Mouse (Mus musculus) midbrain, embryonic 10.5 days (tissue): ENCODE results near the gene Atp2b2. TPM values are rescaled to one million over a fixed set of nuclear protein-coding genes. Genes with fewer than 3 reads are reported as not detected.
A peak's percentile ranks its signal among the peaks of the same experiment; 100 is the strongest.

Experiments used
- DNase-seq: peaks from one replicate; pipeline ENCODE4 v3.0.0-alpha.2; 2017; ENCODE audit warnings: low spot score
- H3K27ac ChIP-seq: fragments of 300-500 bp; sonication (generic); replicated peaks from 2 replicates; pipeline ENCODE4 v1.5.1; 2016; ENCODE audit warnings: mild to moderate bottlenecking
- H3K27me3 ChIP-seq: fragments of 300-500 bp; sonication (generic); 2 replicates; pipeline ENCODE4 v1.6.1; 2016; ENCODE audit warnings: low read depth, mild to moderate bottlenecking; ENCODE audit not compliant: poor library complexity, severe bottlenecking
- H3K36me3 ChIP-seq: fragments of 300-500 bp; sonication (generic); 2 replicates; pipeline ENCODE4 v1.6.1; 2016; ENCODE audit warnings: mild to moderate bottlenecking, moderate library complexity
- H3K4me1 ChIP-seq: fragments of 300-500 bp; sonication (generic); 2 replicates; pipeline ENCODE4 v1.6.1; 2016
- H3K4me3 ChIP-seq: fragments of 300-500 bp; sonication (generic); 2 replicates; pipeline ENCODE4 v1.5.1; 2016; ENCODE audit warnings: mild to moderate bottlenecking, moderate library complexity
- H3K9me3 ChIP-seq: fragments of 300-500 bp; sonication (generic); replicated peaks from 2 replicates; pipeline ENCODE4 v1.6.1; 2016; ENCODE audit warnings: mild to moderate bottlenecking
- WGBS: fragments of 180-500 bp; shearing (Covaris S2); methylation state at CpG from one replicate; pipeline ENCODE4 v1.1.7; 2016; 5-methylcytosine and 5-hydroxymethylcytosine counted together
- polyA plus RNA-seq: library from polyadenylated mRNA; unstranded; fragments of >200 nt; fragmentation: Nextera tagmentation; extraction: Ambion mirVana; gene quantifications from 2 replicates; pipeline ENCODE4 v1.2.1, GENCODE M21; 2016

The Atp2b2 gene
- polyA plus RNA-seq, 1 experiment from 2014 or later, result 1.1 TPM

- Histone ChIP-seq H3K4me1 (peaks cover 21% of the 10 kb centered on the region), H3K9me3 (no peaks in the 10 kb centered on the region), H3K36me3 (no peaks in the 10 kb centered on the region), H3K4me3 (no peak overlapping the region), H3K27me3 (peaks cover 54% of the 10 kb centered on the region), H3K27ac (no peak overlapping the region)
- WGBS, result 89% methylated on average over 3 of the region's 3 CpGs
- no peak for DNase-seq
Observed at GRCm38 (mm10) chr6:113894008-113894407, 148.4 kb downstream of the Atp2b2 start.

DNA sequence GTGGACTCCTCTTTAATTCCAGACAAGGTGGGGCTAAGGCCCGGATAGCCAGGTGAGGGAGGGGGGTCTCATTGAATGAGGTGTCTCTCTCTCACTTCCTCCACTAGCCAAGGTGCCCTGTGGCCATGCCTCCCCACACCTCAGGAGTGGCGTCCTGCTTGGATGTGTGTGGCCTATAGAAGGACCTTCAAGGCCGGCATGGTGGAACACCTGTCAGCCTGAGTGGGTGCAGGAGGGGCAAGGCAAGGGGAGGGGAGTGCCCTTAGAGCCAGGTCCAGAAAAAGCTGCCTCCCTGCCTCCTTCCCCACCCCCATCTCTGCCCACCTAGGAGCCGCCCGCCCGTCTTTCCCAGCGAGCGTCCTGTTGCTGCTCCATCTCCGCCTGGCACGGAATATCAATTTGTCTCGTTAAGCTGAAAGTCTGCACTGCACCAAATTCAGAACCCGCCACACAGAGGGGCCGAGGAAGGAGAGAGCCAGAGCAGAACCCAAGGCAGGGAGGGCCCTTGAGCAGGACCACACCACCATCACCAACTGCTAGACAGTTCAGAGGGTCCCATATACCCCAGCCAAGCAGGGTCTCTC lies 150.2 kb downstream of the Atp2b2 start:
- Histone ChIP-seq H3K9me3 (no peaks in the 10 kb centered on the region), H3K27me3 (peaks cover 71% of the 10 kb centered on the region), H3K36me3 (no peaks in the 10 kb centered on the region), H3K4me3 (no peak overlapping the region), H3K27ac (no peak overlapping the region), H3K4me1 (peaks cover 23% of the 10 kb centered on the region)
- DNase-seq, result no peak
- WGBS, result 69% methylated on average over 13 of the region's 13 CpGs

DNA sequence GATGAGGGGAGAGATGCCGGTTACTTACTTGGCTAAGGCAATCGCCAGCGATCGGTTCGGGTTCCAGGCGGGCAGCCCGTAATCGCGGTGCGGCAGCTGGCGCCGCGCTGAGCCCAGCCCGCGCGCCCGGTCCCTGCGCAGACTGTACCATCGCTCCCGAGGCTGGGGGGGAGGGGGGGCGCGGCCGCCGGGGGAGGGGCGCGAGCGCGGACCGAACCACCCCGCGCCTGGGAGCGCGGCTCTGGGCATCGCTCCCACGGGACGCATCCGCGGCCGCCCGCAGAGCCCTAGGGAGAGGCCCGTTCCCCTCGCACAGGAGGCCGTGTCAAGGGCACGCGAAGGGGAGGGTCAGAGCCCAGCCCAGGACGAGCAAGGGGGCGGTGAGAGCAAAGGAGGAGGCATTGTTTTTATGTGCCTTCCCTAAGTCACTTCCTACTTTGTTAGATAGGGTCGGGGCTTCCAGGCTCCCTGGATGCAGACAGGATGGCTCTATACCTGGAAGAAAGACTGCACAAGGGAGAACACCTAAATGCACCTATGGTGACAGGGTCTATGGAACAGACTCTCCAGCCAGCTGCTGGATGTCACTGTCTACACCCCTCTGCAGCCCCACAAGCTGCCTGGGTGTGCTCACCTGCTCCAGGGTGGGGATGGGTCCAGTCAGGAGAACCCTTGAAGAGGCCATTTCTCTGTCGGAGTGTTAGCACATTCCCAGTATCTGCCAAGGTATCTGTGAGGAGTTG lies 151.0 kb downstream of the Atp2b2 start:
- Histone ChIP-seq H3K27ac (peak overlapping the region; percentile 78), H3K9me3 (no peaks in the 10 kb centered on the region), H3K4me3 (peak overlapping the region; percentile 64), H3K27me3 (peaks cover 72% of the 10 kb centered on the region), H3K4me1 (peaks cover 29% of the 10 kb centered on the region), H3K36me3 (no peaks in the 10 kb centered on the region)
- WGBS, result under 1% methylated on average over 39 of the region's 49 CpGs
- peak; percentile 50 for DNase-seq

- 2% methylated on average over 10 of the region's 10 CpGs for WGBS
- DNase-seq, result peak; percentile 38
- no peaks in the 10 kb centered on the region for H3K9me3 ChIP-seq
- H3K27me3 ChIP-seq, result peaks cover 72% of the 10 kb centered on the region
- H3K4me1 ChIP-seq, result peaks cover 29% of the 10 kb centered on the region
- H3K27ac ChIP-seq, result peak overlapping the region; percentile 78
- H3K4me3 ChIP-seq, result peak overlapping the region; percentile 64
- no peaks in the 10 kb centered on the region for H3K36me3 ChIP-seq
Observed at GRCm38 (mm10) chr6:113890858-113891213, 151.6 kb downstream of the Atp2b2 start.

DNA sequence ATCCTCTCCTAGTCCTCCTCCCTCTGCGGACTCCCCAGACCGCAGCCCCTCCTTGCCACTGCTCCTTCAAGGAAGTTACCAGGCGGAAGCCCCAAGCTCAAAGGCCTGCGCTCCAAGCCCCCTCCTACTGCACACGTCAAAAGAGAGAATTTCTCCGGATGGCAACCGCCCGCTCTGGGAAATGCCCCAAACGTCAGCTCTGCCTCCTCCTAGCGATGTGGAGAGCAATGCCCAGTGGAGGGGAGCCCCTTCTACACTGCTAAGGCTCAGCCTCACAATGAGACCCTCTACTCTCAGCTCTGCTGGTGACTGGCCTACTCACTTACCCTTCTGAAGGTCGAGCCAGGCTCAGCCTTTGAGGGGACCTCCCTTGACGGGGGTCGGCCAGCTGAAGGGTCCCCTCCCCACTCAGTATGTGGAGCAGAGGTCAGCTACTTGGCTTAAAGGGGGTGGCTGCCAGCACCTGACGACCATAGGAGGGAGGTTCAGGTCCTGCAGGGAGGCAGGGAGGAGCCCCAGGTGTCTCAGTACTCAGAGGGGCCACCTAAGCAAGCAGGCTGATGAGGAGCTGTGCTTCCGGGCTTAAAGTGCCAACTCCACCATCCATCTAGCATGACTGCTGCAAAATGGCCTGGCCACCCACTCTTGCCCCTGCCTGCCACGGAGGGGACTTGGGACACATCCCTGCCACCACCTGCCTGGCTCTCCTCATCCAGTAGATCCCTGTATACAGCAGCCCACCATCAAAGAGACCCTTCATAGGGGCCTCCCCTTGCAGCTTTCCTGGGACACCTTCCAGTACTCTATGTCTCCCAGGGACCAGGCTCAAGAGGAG lies 152.2 kb downstream of the Atp2b2 start:
- DNase-seq, result no peak
- 22% methylated on average over 16 of the region's 16 CpGs for WGBS
- Histone ChIP-seq H3K27ac (peak overlapping the region; percentile 78), H3K9me3 (no peaks in the 10 kb centered on the region), H3K27me3 (peaks cover 72% of the 10 kb centered on the region), H3K4me1 (peaks cover 29% of the 10 kb centered on the region), H3K4me3 (peak overlapping the region; percentile 64), H3K36me3 (no peaks in the 10 kb centered on the region)

GRCm38 (mm10) chr6:113889180-113889579 lies 153.2 kb downstream of the Atp2b2 start:
- WGBS, result 76% methylated on average over 3 of the region's 3 CpGs

DNA sequence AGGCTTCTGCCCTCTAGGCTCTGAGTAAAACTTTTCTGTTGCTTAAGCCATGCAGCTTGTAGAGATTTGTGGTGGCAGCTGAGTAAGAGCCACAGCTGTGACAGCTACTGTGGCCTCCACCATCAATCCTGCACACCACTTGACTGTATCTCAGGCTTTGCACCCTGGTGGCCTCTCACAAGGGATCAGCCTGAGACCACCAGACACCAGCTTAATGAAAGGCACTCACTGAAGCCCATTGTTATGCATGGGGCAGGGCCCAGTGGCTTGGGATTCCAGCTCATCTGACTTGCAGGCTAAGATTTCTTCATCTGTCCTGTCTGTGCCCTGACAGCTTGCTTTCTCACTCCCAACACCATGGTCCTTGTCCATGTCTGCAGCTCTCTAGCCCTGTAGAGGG lies 155.5 kb downstream of the Atp2b2 start:
- Histone ChIP-seq H3K36me3 (no peaks in the 10 kb centered on the region), H3K27me3 (peaks cover 47% of the 10 kb centered on the region), H3K27ac (no peak overlapping the region), H3K9me3 (no peaks in the 10 kb centered on the region), H3K4me3 (no peak overlapping the region), H3K4me1 (peaks cover 42% of the 10 kb centered on the region)
- no peak for DNase-seq

More at GRCm38 (mm10) chr6:113889180-113889579, 153.2 kb downstream of the Atp2b2 start:
- H3K27ac ChIP-seq, result no peak overlapping the region
- no peaks in the 10 kb centered on the region for H3K36me3 ChIP-seq
- DNase-seq, result no peak
- H3K27me3 ChIP-seq, result peaks cover 70% of the 10 kb centered on the region
- H3K4me3 ChIP-seq, result no peak overlapping the region
- H3K9me3 ChIP-seq, result no peaks in the 10 kb centered on the region
- peaks cover 29% of the 10 kb centered on the region for H3K4me1 ChIP-seq

DNA sequence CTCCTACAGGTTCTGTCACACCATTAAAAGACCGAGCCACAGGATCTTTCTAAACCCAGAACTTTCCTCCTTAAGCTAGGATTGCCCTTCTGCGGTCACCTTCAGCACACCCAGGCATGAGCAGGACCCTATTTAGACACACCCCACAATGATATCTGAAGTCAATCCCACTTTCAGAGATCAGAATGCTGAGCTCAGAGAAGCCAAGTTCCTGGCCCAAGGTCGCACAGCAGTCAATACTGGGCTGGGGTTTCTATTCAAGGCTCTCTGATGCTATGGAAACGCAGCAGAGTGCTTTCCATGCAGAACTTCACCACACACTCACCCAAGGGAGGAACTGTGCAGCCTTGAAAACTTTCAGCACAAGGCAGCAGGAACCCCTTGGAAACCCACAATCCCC lies 157.6 kb downstream of the Atp2b2 start:
- no peaks in the 10 kb centered on the region for H3K36me3 ChIP-seq
- no peak overlapping the region for H3K4me3 ChIP-seq
- WGBS, result 80% methylated on average over 4 of the region's 4 CpGs
- peaks cover 26% of the 10 kb centered on the region for H3K27me3 ChIP-seq
- peaks cover 22% of the 10 kb centered on the region for H3K4me1 ChIP-seq
- H3K27ac ChIP-seq, result no peak overlapping the region
- no peaks in the 10 kb centered on the region for H3K9me3 ChIP-seq
- DNase-seq, result no peak

- Histone ChIP-seq H3K9me3 (no peaks in the 10 kb centered on the region), H3K4me3 (no peak overlapping the region), H3K27me3 (peaks cover 11% of the 10 kb centered on the region), H3K4me1 (peaks cover 21% of the 10 kb centered on the region), H3K36me3 (no peaks in the 10 kb centered on the region), H3K27ac (no peak overlapping the region)
- WGBS, result 49% methylated on average over 9 of the region's 9 CpGs
- DNase-seq, result peak; percentile 17
Observed at GRCm38 (mm10) chr6:113883225-113883624, 159.2 kb downstream of the Atp2b2 start.

GRCm38 (mm10) chr6:113882396-113882795 lies 160.0 kb downstream of the Atp2b2 start:
- no peak for DNase-seq
- H3K27ac ChIP-seq, result no peak overlapping the region
- no peaks in the 10 kb centered on the region for H3K9me3 ChIP-seq
- H3K4me3 ChIP-seq, result no peak overlapping the region
- peaks cover 4% of the 10 kb centered on the region; the same call in 1 of the 2 replicates for H3K27me3 ChIP-seq
- peaks cover 21% of the 10 kb centered on the region for H3K4me1 ChIP-seq
- 73% methylated on average over 7 of the region's 7 CpGs for WGBS
- H3K36me3 ChIP-seq, result no peaks in the 10 kb centered on the region

DNA sequence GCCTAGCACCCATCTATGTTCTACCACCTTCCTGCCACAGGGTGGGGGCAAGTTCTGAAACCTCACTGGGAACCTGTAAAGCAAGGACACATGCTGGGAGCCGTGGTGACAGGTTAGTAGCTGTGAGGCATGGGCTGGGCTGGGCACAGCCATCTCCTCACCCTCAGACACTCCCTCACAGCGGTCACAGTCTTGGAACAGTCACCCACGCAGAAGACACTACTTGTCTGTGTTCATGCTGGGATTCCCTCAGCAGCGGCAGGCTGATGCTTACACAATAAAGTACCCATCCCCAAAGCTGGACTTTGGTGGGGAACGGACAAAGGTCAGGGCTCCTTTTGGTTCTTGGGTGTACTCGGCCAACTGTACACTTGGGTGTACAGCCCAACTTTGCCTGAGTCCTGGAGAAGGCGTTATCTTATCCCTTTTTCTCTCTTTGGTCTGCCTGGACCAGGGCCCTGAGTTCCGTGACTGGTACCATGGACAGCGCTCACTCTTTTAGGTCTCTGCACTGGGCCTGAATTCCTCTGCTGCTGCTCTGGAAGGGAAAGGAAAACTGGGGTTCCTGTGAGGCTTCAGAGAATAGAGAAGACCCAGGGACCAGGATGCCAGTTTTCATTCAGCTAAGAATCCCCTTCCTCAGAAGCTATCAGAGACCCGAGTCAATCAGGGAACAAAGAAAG lies 160.7 kb downstream of the Atp2b2 start:
- Histone ChIP-seq H3K27me3 (no peaks in the 10 kb centered on the region), H3K36me3 (no peaks in the 10 kb centered on the region), H3K4me1 (peaks cover 14% of the 10 kb centered on the region), H3K4me3 (no peak overlapping the region), H3K9me3 (no peaks in the 10 kb centered on the region), H3K27ac (no peak overlapping the region)
- DNase-seq, result peak; percentile 40
- WGBS, result 55% methylated on average over 10 of the region's 10 CpGs

GRCm38 (mm10) chr6:113879366-113879765 lies 163.0 kb downstream of the Atp2b2 start:
- WGBS, result 51% methylated on average over 3 of the region's 3 CpGs
- H3K4me1 ChIP-seq, result peaks cover 13% of the 10 kb centered on the region
- H3K9me3 ChIP-seq, result no peaks in the 10 kb centered on the region
- no peak overlapping the region for H3K4me3 ChIP-seq
- H3K27me3 ChIP-seq, result no peaks in the 10 kb centered on the region
- H3K36me3 ChIP-seq, result no peaks in the 10 kb centered on the region
- DNase-seq, result no peak
- H3K27ac ChIP-seq, result no peak overlapping the region
